Mouse (Mus musculus): ENCODE results near the gene Ap1s3.

GRCm38 (mm10) chr1:79687254-79687653 lies 15.5 kb upstream of the Ap1s3 start:
- TF ChIP-seq CTCF (IDR thresholded peaks at IDR 0.05; ENCODE audit: low read depth) (no peak), EP300 (IDR thresholded peaks at IDR 0.05; ENCODE audit: low read depth) (no peak)

All from liver, postnatal 0 days (tissue).